Mouse (Mus musculus) limb, embryonic 13.5 days (tissue): Measurements from ENCODE around the gene Dcbld1. TPM values are rescaled to one million over a fixed set of nuclear protein-coding genes. Genes with fewer than 3 reads are reported as not detected.
"Not testable (repeated sequence)": the region's sequence is repeated elsewhere in the genome, so short reads cannot be mapped to it uniquely, and the experiment has no call there.

ENCODE experiments used
- ATAC-seq: fragments of 200-750 bp; cut with Nextera tagmentation; 2 replicates; pipeline ENCODE4 v1.8.0; 2017; ENCODE audit warnings: low read depth, moderate number of reproducible peaks, moderate TSS enrichment; ENCODE audit not compliant: low FRiP score
- H3K27ac ChIP-seq: fragments of 300-500 bp; sonication (generic); 2 replicates; pipeline ENCODE4 v1.5.1; 2015; ENCODE audit warnings: inconsistent platforms, mild to moderate bottlenecking, moderate library complexity
- H3K27me3 ChIP-seq: fragments of 300-500 bp; sonication (generic); 2 replicates; pipeline ENCODE4 v1.6.1; 2015; ENCODE audit warnings: mild to moderate bottlenecking, inconsistent platforms
- H3K36me3 ChIP-seq: fragments of 300-500 bp; sonication (generic); 2 replicates; pipeline ENCODE4 v1.6.1; 2015; ENCODE audit warnings: inconsistent platforms, mild to moderate bottlenecking, moderate library complexity
- H3K4me1 ChIP-seq: fragments of 300-500 bp; sonication (generic); 2 replicates; pipeline ENCODE4 v1.6.1; 2015; ENCODE audit warnings: inconsistent platforms
- H3K4me2 ChIP-seq: fragments of 300-500 bp; sonication (generic); replicated peaks from 2 replicates; pipeline ENCODE4 v1.6.1; 2015; ENCODE audit warnings: inconsistent platforms, mild to moderate bottlenecking, moderate library complexity
- H3K4me3 ChIP-seq: fragments of 300-500 bp; sonication (generic); 2 replicates; pipeline ENCODE4 v1.5.1; 2015; ENCODE audit warnings: moderate library complexity, mild to moderate bottlenecking, inconsistent platforms
- H3K9ac ChIP-seq: fragments of 300-500 bp; sonication (generic); 2 replicates; pipeline ENCODE4 v1.6.1; 2015; ENCODE audit warnings: mild to moderate bottlenecking, inconsistent platforms
- H3K9me3 ChIP-seq: fragments of 300-500 bp; sonication (generic); 2 replicates; pipeline ENCODE4 v1.6.1; 2016; ENCODE audit warnings: inconsistent platforms
- WGBS: fragments of 180-500 bp; shearing (Covaris S2); methylation state at CpG from one replicate; pipeline ENCODE4 v1.1.7; 2015; 5-methylcytosine and 5-hydroxymethylcytosine counted together
- polyA plus RNA-seq: library from polyadenylated mRNA; unstranded; fragments of >200 nt; fragmentation: Nextera tagmentation; extraction: Ambion mirVana; gene quantifications from 2 replicates; pipeline ENCODE4 v1.2.1, GENCODE M21; 2015

Dcbld1 gene
- polyA plus RNA-seq, 1 experiment from 2014 or later: 22.0 TPM

- no peak for ATAC-seq
- H3K9ac ChIP-seq: no peak overlapping the region
Measured at GRCm38 (mm10) chr10:52287852-52288533, 54.6 kb downstream of the Dcbld1 start.

GRCm38 (mm10) chr10:52289261-52289660 is 55.8 kb downstream of the Dcbld1 start:
- no peak for ATAC-seq
- H3K4me1 ChIP-seq: no peaks in the 10 kb centered on the region

More at GRCm38 (mm10) chr10:52287852-52288533, 54.6 kb downstream of the Dcbld1 start:
- Histone ChIP-seq H3K4me1 (no peaks in the 10 kb centered on the region), H3K27ac (no peak overlapping the region), H3K4me2 (no peak overlapping the region), H3K4me3 (no peak overlapping the region), H3K9me3 (no peaks in the 10 kb centered on the region), H3K27me3 (no peaks in the 10 kb centered on the region), H3K36me3 (no peaks in the 10 kb centered on the region; the same call in 1 of the 2 replicates)
- 63% methylated on average over 5 of the region's 5 CpGs for WGBS

GRCm38 (mm10) chr10:52292391-52292790 is 59.0 kb downstream of the Dcbld1 start:
- ATAC-seq, H3K27ac ChIP-seq, H3K9ac ChIP-seq, H3K4me2 ChIP-seq, H3K4me1 ChIP-seq, H3K27me3 ChIP-seq, H3K9me3 ChIP-seq, H3K4me3 ChIP-seq, H3K36me3 ChIP-seq: not testable (repeated sequence)
- 76% methylated on average over 1 of the region's 1 CpGs for WGBS

More at GRCm38 (mm10) chr10:52289261-52289660, 55.8 kb downstream of the Dcbld1 start:
- no peak overlapping the region for H3K4me2 ChIP-seq
- no peak overlapping the region for H3K9ac ChIP-seq
- no peaks in the 10 kb centered on the region for H3K27me3 ChIP-seq
- H3K9me3 ChIP-seq: no peaks in the 10 kb centered on the region
- no peak overlapping the region for H3K4me3 ChIP-seq
- no peaks in the 10 kb centered on the region; the same call in none of the 2 replicates for H3K36me3 ChIP-seq
- no peak overlapping the region for H3K27ac ChIP-seq
- 84% methylated on average over 3 of the region's 3 CpGs for WGBS

GRCm38 (mm10) chr10:52293921-52294577 is 60.6 kb downstream of the Dcbld1 start:
- no peaks in the 10 kb centered on the region for H3K9me3 ChIP-seq
- WGBS: 85% methylated on average over 4 of the region's 4 CpGs
- no peak for ATAC-seq
- no peak overlapping the region for H3K27ac ChIP-seq
- no peak overlapping the region for H3K9ac ChIP-seq
- H3K4me2 ChIP-seq: no peak overlapping the region
- no peaks in the 10 kb centered on the region for H3K4me1 ChIP-seq
- no peaks in the 10 kb centered on the region; the same call in none of the 2 replicates for H3K36me3 ChIP-seq
- H3K4me3 ChIP-seq: no peak overlapping the region
- no peaks in the 10 kb centered on the region for H3K27me3 ChIP-seq

GRCm38 (mm10) chr10:52295934-52296333 is 62.5 kb downstream of the Dcbld1 start:
- H3K27me3 ChIP-seq: no peaks in the 10 kb centered on the region
- WGBS: 92% methylated on average over 2 of the region's 2 CpGs

GRCm38 (mm10) chr10:52298568-52298967 is 65.1 kb downstream of the Dcbld1 start:
- not testable (repeated sequence) for H3K4me1 ChIP-seq, H3K27ac ChIP-seq, H3K36me3 ChIP-seq, ATAC-seq, H3K4me2 ChIP-seq, H3K27me3 ChIP-seq, H3K9ac ChIP-seq, H3K4me3 ChIP-seq, H3K9me3 ChIP-seq

More at GRCm38 (mm10) chr10:52295934-52296333, 62.5 kb downstream of the Dcbld1 start:
- Histone ChIP-seq H3K9me3 (no peaks in the 10 kb centered on the region), H3K27ac (no peak overlapping the region), H3K9ac (no peak overlapping the region), H3K4me3 (no peak overlapping the region), H3K36me3 (peaks cover 3% of the 10 kb centered on the region), H3K4me2 (no peak overlapping the region), H3K4me1 (no peaks in the 10 kb centered on the region)
- no peak for ATAC-seq

GRCm38 (mm10) chr10:52301766-52302165 is 68.3 kb downstream of the Dcbld1 start:
- Histone ChIP-seq H3K9me3 (no peaks in the 10 kb centered on the region), H3K27ac (no peak overlapping the region), H3K4me1 (no peaks in the 10 kb centered on the region), H3K36me3 (peaks cover 23% of the 10 kb centered on the region), H3K4me2 (no peak overlapping the region), H3K27me3 (no peaks in the 10 kb centered on the region), H3K9ac (no peak overlapping the region), H3K4me3 (no peak overlapping the region)
- no peak for ATAC-seq
- WGBS: 94% methylated on average over 4 of the region's 4 CpGs

GRCm38 (mm10) chr10:52302271-52302670 is 68.9 kb downstream of the Dcbld1 start:
- Histone ChIP-seq H3K27me3 (no peaks in the 10 kb centered on the region), H3K4me1 (no peaks in the 10 kb centered on the region), H3K9ac (no peak overlapping the region), H3K27ac (no peak overlapping the region), H3K4me2 (no peak overlapping the region), H3K4me3 (no peak overlapping the region), H3K36me3 (peaks cover 23% of the 10 kb centered on the region), H3K9me3 (no peaks in the 10 kb centered on the region)
- no peak for ATAC-seq

- Histone ChIP-seq H3K4me2 (no peak overlapping the region), H3K27me3 (no peaks in the 10 kb centered on the region), H3K27ac (no peak overlapping the region), H3K9me3 (no peaks in the 10 kb centered on the region), H3K4me3 (no peak overlapping the region), H3K36me3 (peaks cover 20% of the 10 kb centered on the region), H3K4me1 (no peaks in the 10 kb centered on the region), H3K9ac (no peak overlapping the region)
- no peak for ATAC-seq
- WGBS: 76% methylated on average over 7 of the region's 7 CpGs
Measured at GRCm38 (mm10) chr10:52304574-52304973, 71.2 kb downstream of the Dcbld1 start.

- Histone ChIP-seq H3K27ac (no peak overlapping the region), H3K36me3 (peaks cover 44% of the 10 kb centered on the region), H3K9ac (no peak overlapping the region), H3K4me2 (no peak overlapping the region), H3K4me3 (no peak overlapping the region), H3K27me3 (no peaks in the 10 kb centered on the region), H3K4me1 (no peaks in the 10 kb centered on the region), H3K9me3 (no peaks in the 10 kb centered on the region)
- ATAC-seq: no peak
- 84% methylated on average over 8 of the region's 8 CpGs for WGBS
Measured at GRCm38 (mm10) chr10:52309196-52309595, 75.8 kb downstream of the Dcbld1 start.

- Histone ChIP-seq H3K4me1 (no peaks in the 10 kb centered on the region), H3K36me3 (peaks cover 30% of the 10 kb centered on the region), H3K4me3 (no peak overlapping the region), H3K27ac (no peak overlapping the region), H3K4me2 (no peak overlapping the region), H3K9me3 (no peaks in the 10 kb centered on the region), H3K27me3 (no peaks in the 10 kb centered on the region), H3K9ac (no peak overlapping the region)
- 93% methylated on average over 28 of the region's 28 CpGs for WGBS
- no peak for ATAC-seq
Measured at GRCm38 (mm10) chr10:52319506-52320286, 86.3 kb downstream of the Dcbld1 start.

GRCm38 (mm10) chr10:52321918-52322317 is 88.5 kb downstream of the Dcbld1 start:
- Histone ChIP-seq H3K4me1 (no peaks in the 10 kb centered on the region), H3K27me3 (no peaks in the 10 kb centered on the region), H3K9me3 (no peaks in the 10 kb centered on the region), H3K9ac (no peak overlapping the region), H3K4me3 (no peak overlapping the region), H3K4me2 (no peak overlapping the region), H3K36me3 (peaks cover 26% of the 10 kb centered on the region), H3K27ac (no peak overlapping the region)
- ATAC-seq: no peak
- WGBS: 89% methylated on average over 3 of the region's 3 CpGs
